ENCODE assay signal across 12 mouse cellular contexts in the genomic region with DNA sequence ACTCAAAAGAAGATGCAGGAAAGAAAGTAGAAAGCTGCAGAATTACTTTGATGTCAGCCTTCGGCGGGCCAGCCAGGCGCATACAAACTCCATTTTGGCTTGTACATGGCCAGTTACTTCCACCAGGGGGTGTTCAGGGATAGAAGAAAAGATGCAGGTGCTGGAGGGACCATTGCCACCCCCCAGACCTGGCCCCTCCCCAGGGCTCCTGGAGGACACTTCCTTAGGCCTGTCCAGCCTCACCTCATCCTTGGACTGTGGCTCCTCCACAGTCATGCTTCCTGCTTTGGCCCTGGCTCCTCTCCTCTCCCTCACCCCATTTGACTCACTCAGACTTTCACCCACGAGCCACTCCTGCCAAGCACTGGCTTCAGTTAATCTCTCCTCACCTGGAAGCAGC. TPM values are rescaled to one million over a fixed set of nuclear protein-coding genes. Genes with fewer than 3 reads are reported as not detected.
DNase-seq lines count a peak whose midpoint lies in the region; ATAC-seq and TF ChIP-seq lines count a peak whose summit lies in the region.
"Had no signal": no experiment of that assay in that cellular context is flagged by ENCODE, and none has a peak within 500 bp of the region (broad histone marks: within the 10 kb centered on the region; RNA-seq: fewer than 3 reads in every experiment).

No protein-coding gene starts in this region.

- no peak for ATAC-seq in kidney, embryonic 16.5 days (ENCODE audit: low FRiP score, low TSS enrichment)

- peak; percentile 48 for TF ChIP-seq CTCF in E14TG2a.4 (conservative IDR thresholded peaks at IDR 0.05; ENCODE audit: low read length)

- peak; percentile 37 for DNase-seq in kidney, adult 18-20 months
- peak; percentile 46 for DNase-seq in 3134 (ENCODE audit: extremely low read depth, insufficient read length, low spot score)
- peak; percentile 38 to 70 for DNase-seq in kidney, postnatal 25 days
- DNase-seq in cerebellum, adult 11-12 months = no peak
- no peak for DNase-seq in layer of hippocampus, adult 18-20 months (ENCODE audit: low spot score in 2 of 2)
- no peak for DNase-seq in adrenal gland, postnatal 10 days
- DNase-seq: cerebellum, postnatal 10 days; right cerebral cortex, adult 18-20 months had no signal

- H3K4me1 ChIP-seq in kidney, embryonic 16.5 days (ENCODE audit: insufficient read depth, low read length) = peaks cover 9% of the 10 kb centered on the region; the same call in 1 of the 2 replicates
- peaks cover 80% of the 10 kb centered on the region for H3K4me1 ChIP-seq in E14TG2a.4 (replicated peaks; ENCODE audit: low read depth, low read length)

- H3K36me3 ChIP-seq in kidney, embryonic 16.5 days (ENCODE audit: insufficient read depth, low read length) = no peaks in the 10 kb centered on the region
- H3K36me3 ChIP-seq in E14TG2a.4 (ENCODE audit: insufficient read depth, low read length) = no peaks in the 10 kb centered on the region
- H3K36me3 ChIP-seq: neural tube, embryonic 12.5 days had no signal

- H3K4me3 ChIP-seq in kidney, embryonic 16.5 days (ENCODE audit: low read length) = no peak overlapping the region
- H3K4me3 ChIP-seq in E14TG2a.4 (replicated peaks; ENCODE audit: low read length) = no peak overlapping the region
- H3K4me3 ChIP-seq: erythroblast, embryonic 14.5 days; neural tube, embryonic 12.5 days had no signal

- no peaks in the 10 kb centered on the region for H3K9me3 ChIP-seq in kidney, embryonic 16.5 days (ENCODE audit: low read length)
- H3K9me3 ChIP-seq in E14TG2a.4 (ENCODE audit: low read length) = no peaks in the 10 kb centered on the region
- H3K9me3 ChIP-seq: neural tube, embryonic 12.5 days had no signal

- H3K27ac ChIP-seq in kidney, embryonic 16.5 days (ENCODE audit: low read length) = no peak overlapping the region
- H3K27ac ChIP-seq: neural tube, embryonic 12.5 days had no signal

- WGBS in kidney, embryonic 16.5 days = 77% methylated on average over 4 of the region's 4 CpGs

- H3K4me2 ChIP-seq in kidney, embryonic 16.5 days (replicated peaks; ENCODE audit: low read depth, low read length) = no peak overlapping the region
- H3K4me2 ChIP-seq: neural tube, embryonic 12.5 days had no signal

- H3K27me3 ChIP-seq in kidney, embryonic 16.5 days (ENCODE audit: insufficient read depth, low read length) = 0 out of 2 replicates have a peak, but pooled peaks cover 4% of the 10 kb centered on the region
- no peaks in the 10 kb centered on the region for H3K27me3 ChIP-seq in E14TG2a.4 (ENCODE audit: insufficient read depth, low read length)
- H3K27me3 ChIP-seq: neural tube, embryonic 12.5 days had no signal

- H3K9ac ChIP-seq in kidney, embryonic 16.5 days (replicated peaks; ENCODE audit: low read length) = no peak overlapping the region
- H3K9ac ChIP-seq: neural tube, embryonic 12.5 days had no signal

RNA-seq across cellular contexts. Expression of a gene that starts 59.7 kb away (rescaled TPM):
- polyA plus RNA-seq in kidney, embryonic 16.5 days (2015; fragmentation: Nextera tagmentation; extraction: Ambion mirVana) = 19.5 and 20.8 TPM in 2 replicates
- 10 to 100 TPM; 33.1 to 36.0 TPM for total RNA-seq in layer of hippocampus, adult 18-20 months (2021)
- total RNA-seq in adrenal gland, postnatal 10 days (2021) = 10 to 100 TPM; 14.8 to 17.1 TPM

Comparison
In these comparisons a context has a peak if more than half of its experiments do, and no peak if none do; other contexts are left out.
1. DNase-seq: peak in kidney, adult 18-20 months (single experiment), 3134 (single experiment) and kidney, postnatal 25 days (2 of 2); none in cerebellum, adult 11-12 months (single experiment), layer of hippocampus, adult 18-20 months (0 of 2) and adrenal gland, postnatal 10 days (single experiment).